20 mouse cellular contexts compared by ENCODE assay signal in genomic region chr4:131060191-131060680, GRCm38 (mm10).
A peak's percentile ranks its signal among the peaks of the same experiment; 100 is the strongest.
DNase-seq lines count a peak whose midpoint lies in the region; ATAC-seq and TF ChIP-seq lines count a peak whose summit lies in the region.
"Had no signal": no experiment of that assay in that cellular context is flagged by ENCODE, and none has a peak within 500 bp of the region (broad histone marks: within the 10 kb centered on the region; RNA-seq: fewer than 3 reads in every experiment).

No protein-coding gene starts in this region.

- H3K9ac ChIP-seq in hindbrain, postnatal 0 days (replicated peaks; ENCODE audit: low read length) = no peak overlapping the region
- H3K9ac ChIP-seq in limb, embryonic 12.5 days (replicated peaks) = no peak overlapping the region
- no peak overlapping the region for H3K9ac ChIP-seq in intestine, embryonic 15.5 days
- no peak overlapping the region for H3K9ac ChIP-seq in midbrain, embryonic 15.5 days
- H3K9ac ChIP-seq: limb, embryonic 13.5 days; liver, embryonic 14.5 days; lung, embryonic 15.5 days had no signal

- no peaks in the 10 kb centered on the region for H3K36me3 ChIP-seq in hindbrain, embryonic 10.5 days
- H3K36me3 ChIP-seq in hindbrain, postnatal 0 days (ENCODE audit: insufficient read depth, low read length) = no peaks in the 10 kb centered on the region
- no peaks in the 10 kb centered on the region for H3K36me3 ChIP-seq in limb, embryonic 12.5 days
- no peaks in the 10 kb centered on the region for H3K36me3 ChIP-seq in limb, embryonic 10.5 days
- H3K36me3 ChIP-seq in intestine, embryonic 15.5 days = no peaks in the 10 kb centered on the region
- no peaks in the 10 kb centered on the region for H3K36me3 ChIP-seq in midbrain, embryonic 15.5 days (replicated peaks)
- H3K36me3 ChIP-seq: limb, embryonic 13.5 days; lung, embryonic 15.5 days had no signal

- no peak overlapping the region for H3K4me2 ChIP-seq in hindbrain, postnatal 0 days (ENCODE audit: low read depth, low read length)
- H3K4me2 ChIP-seq in limb, embryonic 12.5 days = no peak overlapping the region
- no peak overlapping the region for H3K4me2 ChIP-seq in intestine, embryonic 15.5 days (replicated peaks)
- H3K4me2 ChIP-seq in midbrain, embryonic 15.5 days = no peak overlapping the region
- H3K4me2 ChIP-seq: limb, embryonic 13.5 days; lung, embryonic 15.5 days had no signal

- no peak for TF ChIP-seq CTCF in hindbrain, postnatal 0 days (IDR thresholded peaks at IDR 0.05; ENCODE audit: low read depth)

- no peak for DNase-seq in hindbrain, embryonic 10.5 days (ENCODE audit: low spot score)
- DNase-seq in hindbrain, postnatal 0 days (ENCODE audit: low spot score) = no peak
- DNase-seq in limb, embryonic 10.5 days (ENCODE audit: low spot score) = no peak
- DNase-seq in urinary bladder, postnatal 4 days (ENCODE audit: low spot score in 2 of 2) = no peak
- DNase-seq: B cell, adult 2 months; gastrocnemius, postnatal 25 days; heart, adult 2 months; heart, postnatal 36 days; kidney, postnatal 36 days; layer of hippocampus, adult 9-11 months; lung, postnatal 4 days; right cerebral cortex, postnatal 14 days; thymus, adult 2 months had no signal

- peak overlapping the region; percentile 67 for H3K27ac ChIP-seq in hindbrain, embryonic 10.5 days
- H3K27ac ChIP-seq in hindbrain, postnatal 0 days = no peak overlapping the region
- H3K27ac ChIP-seq in limb, embryonic 12.5 days = no peak overlapping the region
- no peak overlapping the region for H3K27ac ChIP-seq in limb, embryonic 10.5 days
- H3K27ac ChIP-seq in intestine, embryonic 15.5 days = no peak overlapping the region
- H3K27ac ChIP-seq in midbrain, embryonic 15.5 days = no peak overlapping the region
- H3K27ac ChIP-seq: heart, adult 2 months; limb, embryonic 13.5 days; liver, embryonic 14.5 days; lung, embryonic 15.5 days had no signal

- H3K4me1 ChIP-seq in hindbrain, embryonic 10.5 days (replicated peaks) = peaks cover 31% of the 10 kb centered on the region
- H3K4me1 ChIP-seq in hindbrain, postnatal 0 days (ENCODE audit: insufficient read depth, low read length) = no peaks in the 10 kb centered on the region
- peaks cover 17% of the 10 kb centered on the region for H3K4me1 ChIP-seq in limb, embryonic 12.5 days (replicated peaks)
- peaks cover 31% of the 10 kb centered on the region for H3K4me1 ChIP-seq in limb, embryonic 10.5 days
- H3K4me1 ChIP-seq in intestine, embryonic 15.5 days (replicated peaks) = 0 out of 2 replicates have a peak, but pooled peaks cover 5% of the 10 kb centered on the region
- peaks cover 11% of the 10 kb centered on the region; the same call in 1 of the 2 replicates for H3K4me1 ChIP-seq in midbrain, embryonic 15.5 days
- H3K4me1 ChIP-seq: lung, embryonic 15.5 days had no signal

- 53% methylated on average over 1 of the region's 1 CpGs for WGBS in hindbrain, embryonic 10.5 days
- 56% methylated on average over 1 of the region's 1 CpGs for whole genome bisulfite sequencing in hindbrain, postnatal 0 days
- 36% methylated on average over 1 of the region's 1 CpGs for WGBS in limb, embryonic 12.5 days
- 45% methylated on average over 1 of the region's 1 CpGs for WGBS in limb, embryonic 10.5 days
- WGBS in intestine, embryonic 15.5 days = 29% methylated on average over 1 of the region's 1 CpGs
- 22% methylated on average over 1 of the region's 1 CpGs for WGBS in midbrain, embryonic 15.5 days

- peaks cover 18% of the 10 kb centered on the region; the same call in 1 of the 2 replicates for H3K27me3 ChIP-seq in hindbrain, embryonic 10.5 days (ENCODE audit: insufficient read depth, poor library complexity, severe bottlenecking)
- H3K27me3 ChIP-seq in hindbrain, postnatal 0 days (ENCODE audit: insufficient read depth, low read length) = no peaks in the 10 kb centered on the region
- H3K27me3 ChIP-seq in limb, embryonic 12.5 days = 0 out of 2 replicates have a peak, but pooled peaks cover 4% of the 10 kb centered on the region
- 0 out of 2 replicates have a peak, but pooled peaks cover 7% of the 10 kb centered on the region for H3K27me3 ChIP-seq in limb, embryonic 10.5 days (ENCODE audit: low read depth, poor library complexity, severe bottlenecking)
- no peaks in the 10 kb centered on the region for H3K27me3 ChIP-seq in intestine, embryonic 15.5 days (replicated peaks)
- peaks cover 3% of the 10 kb centered on the region; the same call in 1 of the 2 replicates for H3K27me3 ChIP-seq in midbrain, embryonic 15.5 days (replicated peaks)
- H3K27me3 ChIP-seq: limb, embryonic 13.5 days; lung, embryonic 15.5 days had no signal

- ATAC-seq in hindbrain, postnatal 0 days = no peak
- ATAC-seq in limb, embryonic 12.5 days (ENCODE audit: insufficient number of reproducible peaks, insufficient read depth, low FRiP score, low TSS enrichment, low read depth) = peak; percentile 31; the same call in 1 of the 2 replicates
- peak; percentile 67 for ATAC-seq in intestine, embryonic 15.5 days
- 0 out of 2 replicates have a peak, but pooled peaks have one; percentile 11 for ATAC-seq in midbrain, embryonic 15.5 days (replicated peaks)
- ATAC-seq: inflammation-experienced regulatory T-cells, adult 6 months had no signal

- no peak overlapping the region for H3K4me3 ChIP-seq in hindbrain, embryonic 10.5 days
- H3K4me3 ChIP-seq in hindbrain, postnatal 0 days (ENCODE audit: low read length) = no peak overlapping the region
- H3K4me3 ChIP-seq in limb, embryonic 12.5 days (replicated peaks) = no peak overlapping the region
- no peak overlapping the region for H3K4me3 ChIP-seq in limb, embryonic 10.5 days
- no peak overlapping the region for H3K4me3 ChIP-seq in intestine, embryonic 15.5 days (replicated peaks)
- no peak overlapping the region for H3K4me3 ChIP-seq in midbrain, embryonic 15.5 days
- H3K4me3 ChIP-seq: heart, adult 2 months; limb, embryonic 13.5 days; lung, embryonic 15.5 days had no signal

- H3K9me3 ChIP-seq in hindbrain, embryonic 10.5 days = no peaks in the 10 kb centered on the region
- no peaks in the 10 kb centered on the region for H3K9me3 ChIP-seq in hindbrain, postnatal 0 days (ENCODE audit: low read length)
- H3K9me3 ChIP-seq in limb, embryonic 12.5 days = no peaks in the 10 kb centered on the region
- H3K9me3 ChIP-seq in limb, embryonic 10.5 days (replicated peaks) = no peaks in the 10 kb centered on the region
- no peaks in the 10 kb centered on the region for H3K9me3 ChIP-seq in intestine, embryonic 15.5 days
- H3K9me3 ChIP-seq in midbrain, embryonic 15.5 days = no peaks in the 10 kb centered on the region
- H3K9me3 ChIP-seq: limb, embryonic 13.5 days; lung, embryonic 15.5 days had no signal
